Mouse (Mus musculus): ENCODE measurements at regions not wholly inside any gene's neighbourhood (a gene's known extent, or its start where the extent isn't known, plus 50 kb on each side); places are given as distances from the start of the nearest gene placed in this dataset.

DNA sequence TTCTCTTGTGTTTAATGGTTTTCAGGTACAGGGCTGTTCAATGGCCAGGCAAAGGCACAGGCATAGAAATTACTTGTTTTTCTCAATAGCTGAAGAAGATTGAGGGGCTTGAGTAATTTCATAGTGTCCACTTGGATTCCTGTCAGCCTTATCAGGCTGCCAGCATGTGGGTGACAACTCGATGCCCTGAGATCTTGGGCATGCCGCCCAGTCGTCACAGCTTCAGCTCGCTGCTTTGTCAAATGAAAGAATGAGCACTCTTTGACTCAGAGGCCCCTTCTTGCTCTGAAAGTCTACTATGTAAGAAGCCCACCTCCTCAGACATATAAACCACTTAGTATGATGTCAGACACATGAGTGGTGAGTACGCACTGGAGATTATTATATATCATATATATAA is 272.6 kb downstream of the Rwdd3 start:
- DNase-seq (ENCODE audit: low read depth, low spot score) = no peak

DNA sequence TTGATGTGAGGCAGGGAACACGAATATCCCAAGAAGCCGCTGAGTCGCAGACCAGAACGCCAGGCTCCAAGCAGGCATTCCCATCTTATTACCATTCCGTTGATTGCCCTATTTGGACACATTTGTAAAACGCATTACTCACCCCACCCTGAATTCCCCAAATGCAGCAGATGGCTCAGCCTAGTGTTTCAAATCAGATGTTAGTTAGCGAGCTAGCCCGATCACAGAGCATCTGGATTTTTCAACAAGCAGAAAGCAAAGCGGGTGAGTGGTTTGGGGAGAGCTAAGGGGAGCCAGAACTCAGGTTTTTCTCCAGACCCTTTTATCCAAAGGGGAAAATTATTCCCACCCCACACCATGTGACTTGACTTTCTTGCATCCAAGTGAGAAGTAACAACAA is 273.2 kb downstream of the Rwdd3 start:
- no peak for DNase-seq (ENCODE audit: low read depth, low spot score)

DNA sequence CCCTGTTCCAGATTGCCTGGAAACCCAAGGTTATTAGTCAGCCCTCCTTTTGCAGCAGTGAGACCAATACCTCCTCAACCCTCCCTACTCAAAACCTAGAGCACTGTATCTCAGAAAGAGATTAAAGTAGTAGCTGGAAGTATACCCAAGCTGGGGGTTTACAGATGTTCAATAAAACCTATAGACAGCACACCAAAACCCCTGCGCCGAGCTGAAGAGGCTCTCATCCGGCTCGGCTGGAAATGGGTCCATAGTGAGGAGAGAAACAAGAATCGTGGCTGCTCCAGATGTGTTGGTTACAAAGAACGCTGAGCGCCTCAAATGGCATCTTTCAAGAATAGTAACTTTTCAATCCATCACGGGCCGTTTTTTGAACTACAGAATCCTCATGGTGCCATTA is 273.7 kb downstream of the Rwdd3 start:
- no peak for DNase-seq (ENCODE audit: low read depth, low spot score)

DNA sequence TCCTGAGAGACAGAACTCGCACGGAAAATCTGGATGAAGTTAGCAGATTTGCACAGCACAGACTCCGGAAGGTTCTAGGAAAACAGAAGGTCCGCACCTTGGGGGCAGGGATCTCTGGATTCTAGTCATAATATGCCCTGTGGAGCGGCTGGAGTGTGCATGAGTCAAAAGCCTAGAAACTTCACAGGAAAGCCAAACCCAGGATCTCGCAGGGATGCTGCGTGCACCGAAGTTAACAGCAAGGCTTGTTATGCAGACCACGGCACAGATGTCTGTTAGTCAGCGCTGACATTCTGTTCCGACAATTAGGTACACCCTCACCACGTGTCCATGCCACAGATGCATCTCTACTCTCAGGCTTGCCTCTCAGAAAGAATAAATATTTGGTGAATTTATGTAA is 274.3 kb downstream of the Rwdd3 start:
- DNase-seq (ENCODE audit: low read depth, low spot score) = no peak

DNA sequence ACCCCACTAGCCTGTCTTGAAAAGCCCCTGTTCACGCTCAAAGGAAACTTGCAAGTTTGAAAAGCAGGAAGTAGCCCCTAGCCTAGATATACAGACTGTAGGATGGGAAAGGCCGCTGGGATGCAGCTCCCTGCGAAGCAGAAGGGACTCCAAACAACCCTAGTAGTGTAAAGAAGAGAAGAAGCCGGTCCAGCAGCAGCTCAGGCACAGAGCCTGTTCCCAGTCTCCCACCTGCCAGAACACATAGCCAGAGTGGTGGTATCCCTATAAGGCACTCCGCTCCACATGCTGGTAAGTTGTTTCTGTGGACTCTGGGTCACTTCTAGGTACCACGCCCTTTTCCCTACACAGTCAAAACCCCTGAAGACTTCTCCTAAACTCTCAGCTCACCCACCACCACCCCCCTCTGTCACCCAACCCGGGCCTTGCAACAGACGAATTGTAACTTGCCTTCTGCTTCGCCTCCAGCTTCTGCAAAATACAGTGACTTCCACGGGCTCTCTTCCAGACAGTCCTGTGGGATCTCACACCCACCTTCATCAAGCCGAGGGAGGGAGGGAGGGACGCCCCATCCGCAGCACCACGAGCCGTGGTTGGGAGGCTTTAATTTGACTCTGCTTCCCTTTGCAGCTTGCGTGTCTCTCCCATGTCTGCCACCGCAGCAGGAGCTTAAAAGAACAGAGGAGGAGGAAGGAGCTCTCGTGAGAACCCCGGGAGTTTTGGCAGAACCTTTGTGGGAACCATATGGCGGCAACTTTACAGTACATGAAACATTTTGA is 285.2 kb downstream of the Rwdd3 start:
- no peak for DNase-seq (ENCODE audit: low read depth, low spot score)

DNA sequence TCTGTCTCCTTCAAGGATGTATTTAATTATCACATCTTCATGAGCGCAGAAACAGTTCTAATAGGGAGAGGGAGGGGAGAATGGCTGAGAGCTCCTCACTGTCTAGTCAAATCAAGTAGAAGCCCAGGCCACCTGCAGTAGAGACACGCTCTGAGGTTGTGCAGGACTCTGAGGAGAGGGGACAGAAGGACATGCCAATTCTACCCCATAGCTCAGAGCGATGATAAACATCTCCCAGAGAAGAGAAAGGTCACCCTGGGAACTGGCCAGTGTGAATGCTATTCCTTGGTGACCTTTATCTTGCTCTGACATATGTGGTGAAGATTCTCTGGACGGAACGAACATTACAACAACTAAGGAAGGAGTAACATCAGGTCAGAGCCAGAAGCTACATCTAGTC is 286.1 kb downstream of the Rwdd3 start:
- no peak for DNase-seq (ENCODE audit: low read depth, low spot score)

DNA sequence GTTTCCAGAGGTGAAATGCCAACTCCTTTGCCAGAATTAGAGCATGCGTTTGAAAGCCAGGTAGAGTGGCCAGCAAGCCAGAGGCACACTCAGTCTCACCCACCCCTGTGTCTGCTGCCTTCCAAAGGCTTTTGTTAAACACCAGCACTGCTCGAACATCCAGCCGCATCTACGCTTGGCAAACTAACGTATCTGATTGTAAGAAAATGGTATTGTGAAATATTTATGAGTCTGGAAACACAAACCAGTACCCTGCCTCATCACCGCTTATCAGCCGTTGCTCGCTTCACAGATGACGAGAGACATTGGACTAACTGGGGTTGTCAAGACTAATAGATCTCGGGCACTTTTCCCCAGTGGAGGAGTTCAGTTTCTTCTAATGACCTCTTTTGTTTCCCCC is 287.3 kb downstream of the Rwdd3 start:
- no peak for DNase-seq (ENCODE audit: low read depth, low spot score)

DNA sequence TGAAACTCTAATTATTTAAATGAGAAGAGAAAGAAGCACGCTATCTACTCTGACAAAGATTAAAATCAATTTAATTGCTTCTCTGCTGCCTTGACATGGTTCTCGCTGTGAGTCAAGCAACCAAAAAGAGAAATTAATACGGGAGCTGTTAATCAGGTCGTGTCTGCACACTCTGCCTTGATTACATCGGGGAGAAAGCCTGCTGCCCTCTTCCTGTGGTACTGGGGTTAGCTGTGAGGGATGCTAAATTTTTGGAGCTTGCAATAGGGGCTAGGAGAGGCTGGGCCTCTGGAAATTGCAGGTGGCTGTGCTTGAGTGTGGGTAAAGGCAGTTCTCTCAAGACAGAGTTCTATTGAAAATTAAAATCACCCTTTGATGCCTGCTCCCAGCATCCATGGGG is 287.8 kb downstream of the Rwdd3 start:
- no peak for DNase-seq (ENCODE audit: low read depth, low spot score)

DNA sequence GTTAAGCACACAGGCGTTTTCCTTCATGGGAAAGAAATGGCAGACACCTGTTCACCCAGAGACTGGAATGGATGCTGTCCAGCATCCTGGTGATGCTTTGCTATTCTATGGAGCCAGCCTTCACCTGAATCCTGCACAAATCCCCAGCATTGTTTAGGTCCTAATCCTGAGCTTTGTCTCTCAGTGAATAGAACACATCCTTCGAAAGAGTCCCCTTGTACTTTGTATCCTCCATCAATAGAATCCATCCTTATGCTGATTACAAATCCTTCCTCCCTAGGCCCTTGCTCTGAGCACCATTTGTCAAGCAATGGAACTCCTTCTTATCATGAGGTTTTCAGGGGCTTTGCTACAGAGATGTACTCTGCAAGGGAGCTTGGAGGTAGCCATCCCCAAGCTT is 292.1 kb downstream of the Rwdd3 start:
- no peak for DNase-seq (ENCODE audit: low read depth, low spot score)

DNA sequence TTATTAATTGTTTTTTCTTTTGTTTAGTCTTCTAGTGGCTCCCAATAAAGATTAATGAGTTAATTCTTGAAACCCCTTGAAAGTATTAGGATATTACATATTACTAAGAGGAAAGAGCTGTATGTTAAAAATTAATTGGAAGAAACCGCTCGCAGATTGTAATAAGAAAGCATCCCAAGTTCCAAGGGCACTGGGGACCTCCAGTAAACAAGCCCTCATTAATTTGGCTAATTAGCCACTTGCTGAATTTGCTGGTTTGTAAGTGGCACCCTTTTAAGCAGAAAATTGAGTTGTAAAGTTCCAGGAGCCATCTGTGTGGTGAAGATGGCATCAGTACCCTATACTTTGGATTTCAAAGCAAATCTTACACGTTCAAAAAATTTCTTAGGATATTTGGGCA is 295.8 kb downstream of the Rwdd3 start:
- no peak for DNase-seq (ENCODE audit: low read depth, low spot score)

DNA sequence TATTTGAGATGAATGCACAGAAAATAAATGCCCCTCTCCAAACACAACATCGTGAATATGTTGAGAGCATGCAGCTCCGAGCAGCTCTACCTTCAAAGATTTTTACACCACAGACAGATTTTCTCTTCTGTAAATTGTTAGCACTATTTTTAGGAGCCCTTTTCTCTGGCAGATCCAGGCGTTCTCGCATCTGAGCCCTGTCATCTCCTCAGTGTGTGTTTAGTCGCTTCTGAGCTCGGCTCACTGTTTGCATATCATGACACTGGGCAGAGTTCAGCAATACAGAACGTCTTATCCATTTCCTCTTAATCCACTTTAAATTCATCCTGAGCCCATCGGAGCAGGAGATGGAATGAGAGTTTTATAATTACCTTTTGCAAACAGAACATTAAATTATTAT is 306.5 kb downstream of the Rwdd3 start:
- DNase-seq (ENCODE audit: low read depth, low spot score) = no peak

DNA sequence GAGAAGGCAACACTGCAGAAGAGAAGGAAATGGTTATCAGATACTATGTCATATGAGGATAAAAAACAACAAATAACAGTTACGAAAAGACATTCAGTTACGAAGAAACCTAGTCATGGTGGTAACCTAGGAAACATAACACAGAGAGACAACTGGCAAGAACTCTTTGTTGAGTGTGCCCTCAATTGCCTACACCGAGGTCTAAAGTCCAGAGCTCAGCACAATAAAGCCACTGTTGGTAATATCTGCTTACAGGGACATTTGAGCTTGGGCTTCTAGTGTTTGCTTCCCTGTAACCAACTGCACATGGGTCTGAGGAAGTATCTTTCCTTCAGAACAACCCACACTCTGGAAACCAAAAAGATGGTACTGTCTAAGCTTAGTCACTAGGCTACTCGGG is 309.9 kb downstream of the Rwdd3 start:
- DNase-seq (ENCODE audit: low read depth, low spot score) = no peak

DNA sequence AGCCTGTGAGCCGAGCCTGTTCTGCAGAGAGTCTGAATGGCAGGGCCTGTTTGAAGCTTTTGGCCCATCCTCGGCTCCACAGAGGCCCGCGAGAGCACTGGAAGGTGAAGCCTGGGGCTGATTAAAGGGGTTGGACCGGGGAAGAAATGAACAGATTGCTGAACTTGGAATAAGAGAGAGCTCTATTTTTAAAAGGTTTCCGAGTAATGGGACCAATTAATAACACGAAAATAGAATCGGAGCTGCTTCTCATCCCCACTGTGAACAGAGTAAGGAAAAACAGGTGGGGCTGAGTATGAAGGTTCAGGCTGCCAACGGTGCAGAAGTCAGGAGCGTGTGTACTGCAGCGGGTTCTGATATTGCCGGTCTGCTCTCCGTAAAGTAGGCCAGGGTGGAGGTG is 313.2 kb downstream of the Rwdd3 start:
- DNase-seq (ENCODE audit: low read depth, low spot score) = no peak

DNA sequence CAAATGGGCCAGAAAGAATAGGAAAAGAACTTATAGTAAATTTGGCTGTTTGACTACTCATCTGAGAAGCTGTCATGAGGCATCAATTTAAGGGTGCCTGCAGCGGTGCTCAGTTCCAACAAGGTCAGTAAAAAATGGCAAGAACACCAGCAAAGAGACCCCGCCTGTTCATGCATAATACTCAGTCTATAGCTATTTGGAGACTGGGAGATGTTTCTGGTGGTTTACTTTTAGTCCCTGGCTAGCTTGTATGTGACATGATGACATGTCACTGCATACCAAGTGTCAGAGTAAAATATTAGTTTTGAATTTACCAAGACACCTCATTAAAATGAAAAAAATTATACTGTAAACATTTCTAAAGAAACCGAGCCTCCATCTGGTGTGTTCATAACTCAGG is 317.2 kb downstream of the Rwdd3 start:
- DNase-seq (ENCODE audit: low read depth, low spot score) = no peak

DNA sequence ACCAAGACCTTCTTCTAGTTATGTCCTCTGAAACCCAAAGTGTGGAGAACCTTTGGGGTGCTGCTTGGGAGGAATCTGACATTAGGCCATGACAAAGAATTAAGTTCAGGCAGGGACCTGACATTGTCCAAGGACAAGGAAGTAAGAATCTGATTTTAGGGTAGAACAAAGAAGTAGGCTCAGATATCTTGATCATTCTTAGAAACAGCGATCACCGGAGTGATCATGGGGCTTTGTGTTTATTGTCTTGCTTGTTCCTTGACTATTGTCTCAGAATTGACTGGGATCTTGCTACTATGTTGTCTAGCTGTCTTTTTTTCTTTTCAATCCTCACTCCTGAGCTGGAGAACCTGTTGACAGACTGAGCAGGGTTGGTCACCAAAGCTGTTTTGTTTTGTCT is 327.9 kb downstream of the Rwdd3 start:
- no peak for DNase-seq (ENCODE audit: low read depth, low spot score)

DNA sequence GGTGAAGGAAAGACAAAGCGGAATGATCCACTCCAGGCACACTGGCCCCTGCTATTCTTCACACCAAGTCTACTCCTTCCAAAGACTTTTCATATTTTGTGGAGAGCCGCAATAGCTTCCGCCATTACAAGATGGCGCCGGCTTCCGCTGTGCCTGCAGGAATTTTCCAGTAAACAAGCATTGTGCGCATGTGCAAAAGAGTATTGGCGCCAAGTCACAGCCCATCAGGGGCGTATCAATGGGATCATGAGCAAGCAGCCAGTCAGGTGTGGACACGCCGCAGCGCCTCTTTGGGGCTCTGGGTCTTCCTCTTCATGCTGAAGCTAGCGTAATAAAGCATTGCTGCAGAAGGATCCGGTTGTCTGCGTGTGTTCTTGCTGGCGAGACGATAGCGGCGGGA is 348.0 kb downstream of the Rwdd3 start:
- no peak for DNase-seq (ENCODE audit: low read depth, low spot score)

DNA sequence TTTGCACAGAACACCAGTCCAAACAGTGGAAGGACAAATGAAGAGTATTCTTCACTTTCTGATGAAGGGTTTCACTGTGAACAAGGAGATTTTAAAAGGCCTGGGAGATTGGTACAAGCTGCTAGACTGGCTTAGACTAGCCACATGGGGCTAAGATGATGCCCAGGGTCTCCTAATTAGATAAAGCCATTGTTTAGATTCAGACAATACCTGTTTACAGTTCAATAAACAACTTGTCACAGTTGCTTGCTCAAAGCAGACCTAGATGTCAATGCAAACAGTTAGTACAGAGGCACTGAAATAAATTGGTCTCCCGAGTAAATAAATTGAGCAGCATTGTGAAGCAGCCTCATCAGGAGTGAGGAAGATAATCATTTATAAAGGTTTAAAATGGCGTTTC is 359.6 kb downstream of the Rwdd3 start:
- no peak for DNase-seq (ENCODE audit: low read depth, low spot score)

DNA sequence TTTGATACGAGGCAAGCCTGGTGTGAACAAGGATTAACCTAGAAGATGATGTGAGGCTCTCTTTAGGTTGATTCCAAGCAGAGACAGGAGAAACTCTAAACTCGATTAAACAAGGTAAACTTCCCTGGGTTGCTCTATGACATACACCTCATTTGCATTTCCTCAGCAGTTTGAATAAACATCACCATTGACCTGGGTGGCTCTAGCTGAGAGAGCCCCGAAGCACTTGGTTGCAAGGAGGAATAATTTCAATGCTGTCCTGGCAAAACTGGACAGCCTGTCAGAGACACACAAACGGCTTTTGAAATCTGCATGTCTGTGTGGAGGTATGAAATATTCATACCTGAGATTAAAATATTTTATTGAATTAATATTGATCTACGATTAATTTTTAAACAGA is 361.0 kb downstream of the Rwdd3 start:
- no peak for DNase-seq (ENCODE audit: low read depth, low spot score)

DNA sequence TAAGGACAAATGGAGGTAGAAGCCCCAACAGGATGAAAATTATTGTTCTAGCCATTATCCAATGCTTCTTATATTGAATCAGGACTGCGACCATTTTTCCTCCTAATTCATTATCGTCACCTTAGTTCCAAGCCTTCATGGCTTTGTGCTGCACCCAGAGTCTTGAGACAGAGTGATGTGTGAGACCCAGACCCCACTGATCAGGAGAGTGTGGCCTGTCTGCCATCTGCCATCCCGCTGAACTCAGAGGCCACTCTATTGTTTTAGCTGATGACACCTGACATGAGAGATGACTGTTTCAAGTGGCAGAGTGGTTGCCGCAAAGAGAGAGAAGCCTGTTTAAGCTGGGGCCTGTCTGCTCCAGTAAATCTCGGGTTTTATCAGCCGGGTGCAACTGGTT is 361.4 kb downstream of the Rwdd3 start:
- no peak for DNase-seq (ENCODE audit: low read depth, low spot score)

DNA sequence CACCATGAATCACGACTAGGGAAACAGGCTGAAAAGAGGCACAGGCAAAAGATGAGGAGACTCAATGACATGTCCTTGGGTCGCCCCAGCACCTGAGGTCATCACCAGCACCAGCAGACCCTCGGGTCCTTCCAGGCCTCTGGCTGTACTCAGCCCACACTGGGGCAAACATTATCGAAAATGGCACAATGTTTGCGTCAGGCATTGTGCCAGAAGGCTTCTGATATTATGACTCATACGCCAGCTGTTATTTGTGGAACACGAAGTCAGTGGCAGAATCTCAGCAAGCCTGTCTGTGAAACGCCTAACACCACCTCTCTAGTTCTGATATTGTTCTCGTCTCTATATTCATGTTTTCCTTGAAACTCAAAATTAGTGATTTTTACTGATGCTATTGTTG is 384.8 kb downstream of the Rwdd3 start:
- no peak for DNase-seq (ENCODE audit: low read depth, low spot score)

DNA sequence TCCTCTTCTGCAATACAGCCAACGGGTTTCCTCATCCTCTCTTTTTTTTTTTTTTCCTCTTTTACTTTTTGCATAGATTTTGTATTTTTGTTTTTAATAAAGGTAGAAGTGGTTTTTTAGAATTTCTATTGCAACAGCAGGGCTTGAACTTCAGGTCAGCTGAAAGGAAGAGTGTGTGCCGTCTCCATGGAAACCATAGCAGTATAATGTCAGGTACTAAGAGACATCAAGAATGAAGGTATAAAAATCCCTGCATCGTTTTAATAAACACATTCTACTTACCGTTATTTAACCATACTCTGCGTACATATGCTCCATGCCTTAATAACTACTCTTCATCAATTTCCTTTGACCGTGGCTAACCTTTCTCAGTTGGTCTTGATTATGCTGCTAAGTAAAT is 390.0 kb downstream of the Rwdd3 start:
- no peak for DNase-seq (ENCODE audit: low read depth, low spot score)

DNA sequence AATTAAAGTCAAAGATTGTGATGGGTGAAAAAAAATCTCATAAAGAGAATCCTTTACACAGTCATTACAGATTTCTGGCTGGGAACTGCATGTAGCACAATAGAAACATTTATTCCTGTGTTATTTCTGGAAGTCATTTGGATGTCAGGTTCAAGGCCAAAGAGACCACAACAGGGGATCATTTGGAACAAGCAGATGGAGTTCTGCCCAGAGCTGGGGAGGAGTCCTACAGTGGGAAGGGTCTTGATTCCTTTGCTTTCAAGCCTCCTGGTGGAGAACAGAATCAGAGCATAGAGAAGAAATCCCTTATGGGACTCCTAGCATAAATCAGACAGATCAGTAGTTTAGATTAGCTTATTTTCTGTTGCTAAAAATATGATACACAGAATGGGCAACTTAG is 392.4 kb downstream of the Rwdd3 start:
- DNase-seq (ENCODE audit: low read depth, low spot score) = no peak

DNA sequence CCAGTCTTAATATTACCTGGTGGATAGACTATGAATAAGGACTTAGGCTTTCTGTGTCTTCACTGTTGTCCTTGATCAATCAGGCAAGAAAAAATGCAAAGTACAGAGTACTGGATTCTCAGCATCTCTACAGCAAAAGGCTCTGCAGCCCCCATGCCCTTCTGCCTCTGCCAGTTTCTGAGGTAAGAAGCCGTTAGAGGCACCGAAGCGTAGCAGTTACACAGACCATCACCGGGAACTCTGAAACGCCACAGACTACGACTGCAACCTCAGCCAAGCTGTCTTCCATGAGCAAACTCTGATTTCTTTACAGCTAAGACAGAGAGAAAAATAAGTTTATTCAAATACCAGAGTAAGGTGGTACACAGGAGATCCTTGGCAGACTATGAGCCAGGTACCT is 396.5 kb downstream of the Rwdd3 start:
- DNase-seq (ENCODE audit: low read depth, low spot score) = no peak

DNA sequence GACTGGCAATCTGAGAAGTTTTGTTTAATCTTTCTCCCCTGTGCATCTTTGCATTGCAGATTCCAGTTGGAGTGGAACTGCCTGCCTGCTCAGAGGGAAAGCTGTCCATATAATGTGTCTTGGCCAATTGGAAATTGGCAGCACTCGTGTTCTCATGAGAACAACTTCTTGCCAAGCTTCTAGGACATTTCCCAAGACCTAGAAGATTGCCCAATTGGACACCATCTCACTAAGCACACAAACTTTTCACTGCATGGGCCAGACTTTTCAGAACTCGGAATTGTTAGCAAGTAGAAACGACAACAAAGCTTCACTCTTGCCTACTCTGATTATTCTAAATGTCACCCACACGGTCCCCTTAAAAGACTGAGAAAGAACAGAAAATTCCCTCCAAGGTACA is 409.8 kb downstream of the Rwdd3 start:
- no peak for DNase-seq (ENCODE audit: low read depth, low spot score)

Measured in brain, embryonic 18.5 days (tissue).